In genomic region chr17:90455409-90455775, GRCm38 (mm10) we compare ENCODE assay signal across 9 mouse cellular contexts.
DNase-seq lines count a peak whose midpoint lies in the region; ATAC-seq lines count a peak whose summit lies in the region.
"Had no signal": no experiment of that assay in that cellular context is flagged by ENCODE, and none has a peak within 500 bp of the region (broad histone marks: within the 10 kb centered on the region; RNA-seq: fewer than 3 reads in every experiment).

No protein-coding gene starts in this region.

- peak overlapping the region; percentile 53 for H3K4me3 ChIP-seq in heart, embryonic 15.5 days
- peak overlapping the region; percentile 73 for H3K4me3 ChIP-seq in hindbrain, embryonic 13.5 days
- H3K4me3 ChIP-seq in liver, embryonic 12.5 days: peak overlapping the region; percentile 32

- H3K9me3 ChIP-seq in heart, embryonic 15.5 days (replicated peaks): no peaks in the 10 kb centered on the region
- H3K9me3 ChIP-seq in hindbrain, embryonic 13.5 days: no peaks in the 10 kb centered on the region
- no peaks in the 10 kb centered on the region for H3K9me3 ChIP-seq in liver, embryonic 12.5 days (replicated peaks)

- peaks cover 14% of the 10 kb centered on the region for H3K4me1 ChIP-seq in heart, embryonic 15.5 days (replicated peaks)
- H3K4me1 ChIP-seq in hindbrain, embryonic 13.5 days (replicated peaks): peaks cover 39% of the 10 kb centered on the region
- no peaks in the 10 kb centered on the region for H3K4me1 ChIP-seq in liver, embryonic 12.5 days

- no peak overlapping the region for H3K27ac ChIP-seq in heart, embryonic 15.5 days
- peak overlapping the region; percentile 92 for H3K27ac ChIP-seq in hindbrain, embryonic 13.5 days
- H3K27ac ChIP-seq in liver, embryonic 12.5 days: no peak overlapping the region

- H3K36me3 ChIP-seq in heart, embryonic 15.5 days: no peaks in the 10 kb centered on the region
- H3K36me3 ChIP-seq in hindbrain, embryonic 13.5 days: no peaks in the 10 kb centered on the region
- H3K36me3 ChIP-seq in liver, embryonic 12.5 days: no peaks in the 10 kb centered on the region
- H3K36me3 ChIP-seq: G1E had no signal

- peak; percentile 62; the same call in 1 of the 2 replicates for ATAC-seq in heart, embryonic 15.5 days (replicated peaks; ENCODE audit: insufficient number of reproducible peaks, insufficient read depth, low FRiP score, low read depth)
- peak; percentile 74 for ATAC-seq in hindbrain, embryonic 13.5 days (ENCODE audit: low FRiP score)
- no peak for ATAC-seq in liver, embryonic 12.5 days

- intact Hi-C loops in heart, postnatal 25 days (cut with DNase I): no loop called here
- intact Hi-C loops in gastrocnemius, postnatal 14 days (cut with DNase I; ENCODE audit: low total_unique reads): no loop called here

- no peak for DNase-seq in heart, postnatal 25 days (ENCODE audit: low spot score)
- peak; percentile 63 for DNase-seq in Muller cell, postnatal 12 days (ENCODE audit: inconsistent ontology term)
- peak; percentile 71 for DNase-seq in embryo, embryonic 9.5 days (ENCODE audit: extremely low spot score)
- peak; percentile 65 for DNase-seq in right cerebral cortex, postnatal 25 days
- DNase-seq in gastrocnemius, postnatal 14 days: no peak

- H3K9ac ChIP-seq in heart, embryonic 15.5 days: peak overlapping the region; percentile 32; the same call in 1 of the 2 replicates
- H3K9ac ChIP-seq in hindbrain, embryonic 13.5 days: peak overlapping the region; percentile 95
- no peak overlapping the region for H3K9ac ChIP-seq in liver, embryonic 12.5 days

- H3K4me2 ChIP-seq in heart, embryonic 15.5 days: peak overlapping the region; percentile 91
- H3K4me2 ChIP-seq in hindbrain, embryonic 13.5 days: peak overlapping the region; percentile 73
- H3K4me2 ChIP-seq in liver, embryonic 12.5 days: peak overlapping the region; percentile 54

- under 1% methylated on average over 23 of the region's 23 CpGs for WGBS in heart, embryonic 15.5 days
- under 1% methylated on average over 22 of the region's 23 CpGs for WGBS in hindbrain, embryonic 13.5 days
- WGBS in liver, embryonic 12.5 days (ENCODE audit: insufficient replicate concordance): under 1% methylated on average over 23 of the region's 23 CpGs

- peaks cover 49% of the 10 kb centered on the region for H3K27me3 ChIP-seq in heart, embryonic 15.5 days
- H3K27me3 ChIP-seq in hindbrain, embryonic 13.5 days: no peaks in the 10 kb centered on the region
- H3K27me3 ChIP-seq in liver, embryonic 12.5 days (replicated peaks): peaks cover 50% of the 10 kb centered on the region

Comparison
In these comparisons a context has a peak if more than half of its experiments do, and no peak if none do; other contexts are left out.
1. DNase-seq: peak in Muller cell, postnatal 12 days (single experiment), embryo, embryonic 9.5 days (single experiment) and right cerebral cortex, postnatal 25 days (single experiment); none in heart, postnatal 25 days (single experiment) and gastrocnemius, postnatal 14 days (single experiment).
2. Peak in every context shown above with its lines, with median percentiles within 50 percentile points of each other: H3K4me2 ChIP-seq and H3K4me3 ChIP-seq.